Mouse (Mus musculus): ENCODE measurements at regions not wholly inside any gene's neighbourhood (a gene's known extent, or its start where the extent isn't known, plus 50 kb on each side); places are given as distances from the start of the nearest gene placed in this dataset.

GRCm38 (mm10) chr8:128219539-128219938, 138.9 kb upstream of the Nrp1 start:
- TF ChIP-seq POLR2A (IDR thresholded peaks at IDR 0.05; ENCODE audit: borderline replicate concordance, extremely low read depth, insufficient read depth, insufficient read length, poor library complexity, severe bottlenecking) (no peak), CTCF (IDR thresholded peaks at IDR 0.05; ENCODE audit: borderline replicate concordance, extremely low read depth, insufficient read depth, insufficient read length) (no peak)

Data from brain, embryonic 14.5 days (tissue).